Mouse (Mus musculus) liver, embryonic 14.5 days (tissue): ENCODE measurements around the gene Git2.

ENCODE experiments used
- CTCF ChIP-seq: IDR thresholded peaks from 2 replicates; pipeline ENCODE4 v1.5.1; 2016; ENCODE audit warnings: antibody characterized with exemption, low read depth, control low read depth
- EP300 ChIP-seq: IDR thresholded peaks from 2 replicates; pipeline ENCODE4 v1.6.1; 2016; ENCODE audit warnings: antibody characterized with exemption, low read depth

DNA sequence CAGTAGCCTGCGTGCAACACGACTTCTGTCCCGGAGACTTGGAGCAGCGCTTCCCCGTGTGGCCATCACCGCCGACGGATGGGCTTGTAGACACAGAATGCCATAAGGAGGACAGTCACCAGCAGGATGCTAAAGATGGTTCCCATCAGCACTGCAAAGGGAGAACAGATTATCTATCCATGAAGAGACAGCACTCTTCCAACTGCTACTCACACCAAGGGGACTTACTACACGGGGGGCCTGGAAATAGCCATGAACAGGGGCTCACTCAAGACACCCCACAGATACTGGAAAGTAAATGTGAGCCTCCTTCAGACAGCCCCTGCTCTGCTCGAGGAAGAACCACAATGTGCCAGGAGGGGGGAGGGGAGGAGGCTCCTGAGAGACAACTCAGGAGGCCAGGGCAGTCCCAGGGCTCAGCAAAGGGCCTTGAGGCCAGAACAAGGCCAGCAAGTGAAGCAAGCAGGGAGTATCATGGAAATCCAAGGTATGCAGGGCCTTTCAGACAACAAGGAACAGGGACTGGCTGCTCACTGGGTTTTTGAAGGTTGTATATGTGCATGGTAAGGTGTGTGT, 34.0 kb upstream of the Git2 start:
- TF ChIP-seq CTCF (no peak), EP300 (no peak)
